Mouse (Mus musculus): ENCODE data around the gene Qrsl1. TPM values are rescaled to one million over a fixed set of nuclear protein-coding genes. Genes with fewer than 3 reads are reported as not detected.
A peak's percentile ranks its signal among the peaks of the same experiment; 100 is the strongest.

The Qrsl1 gene
- polyA plus RNA-seq, 1 experiment from 2014 or later, result 12.0 TPM

DNA sequence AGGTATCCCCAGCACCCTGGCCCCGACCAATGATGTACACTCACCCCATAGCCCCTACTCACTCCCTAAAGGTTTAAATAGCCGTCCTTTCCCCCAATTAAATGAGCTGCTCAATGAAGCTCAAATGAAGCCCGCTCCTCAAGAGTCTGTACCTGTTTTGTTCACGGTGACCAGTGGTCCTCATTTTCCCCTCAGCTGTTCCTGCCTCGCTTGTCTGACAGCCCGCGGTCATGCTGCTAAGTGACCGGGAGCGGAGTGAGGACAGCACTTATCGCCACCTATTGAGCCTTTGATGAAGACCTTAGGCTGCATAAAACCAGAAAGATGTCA is 72.9 kb downstream of the Qrsl1 start:
- 96% methylated on average over 10 of the region's 10 CpGs for WGBS
- Histone ChIP-seq H3K4me1 (replicated peaks; ENCODE audit: control insufficient read depth, insufficient read depth, low read length) (no peaks in the 10 kb centered on the region), H3K9me3 (ENCODE audit: control insufficient read depth) (no peaks in the 10 kb centered on the region), H3K27me3 (replicated peaks; ENCODE audit: control insufficient read depth, insufficient read depth, low read length) (no peaks in the 10 kb centered on the region), H3K4me2 (replicated peaks; ENCODE audit: low read depth) (no peak overlapping the region), H3K4me3 (ENCODE audit: low read depth, low read length) (no peak overlapping the region), H3K9ac (ENCODE audit: low read depth, low read length) (no peak overlapping the region), H3K36me3 (ENCODE audit: control insufficient read depth, insufficient read depth) (no peaks in the 10 kb centered on the region), H3K27ac (ENCODE audit: low read depth, low read length) (no peak overlapping the region)
- ATAC-seq, result no peak
- TF ChIP-seq CTCF (IDR thresholded peaks at IDR 0.05; ENCODE audit: low read depth), result no peak

- no peak for ATAC-seq
- no peaks in the 10 kb centered on the region for H3K36me3 ChIP-seq (ENCODE audit: control insufficient read depth, insufficient read depth)
- 92% methylated on average over 10 of the region's 10 CpGs for WGBS
- no peak overlapping the region for H3K4me3 ChIP-seq (ENCODE audit: low read depth, low read length)
- H3K9me3 ChIP-seq (ENCODE audit: control insufficient read depth), result no peaks in the 10 kb centered on the region
- no peaks in the 10 kb centered on the region for H3K4me1 ChIP-seq (replicated peaks; ENCODE audit: control insufficient read depth, insufficient read depth, low read length)
- H3K4me2 ChIP-seq (replicated peaks; ENCODE audit: low read depth), result no peak overlapping the region
- TF ChIP-seq CTCF (IDR thresholded peaks at IDR 0.05; ENCODE audit: low read depth), result no peak
- H3K9ac ChIP-seq (ENCODE audit: low read depth, low read length), result no peak overlapping the region
- no peak overlapping the region for H3K27ac ChIP-seq (ENCODE audit: low read depth, low read length)
- no peaks in the 10 kb centered on the region for H3K27me3 ChIP-seq (replicated peaks; ENCODE audit: control insufficient read depth, insufficient read depth, low read length)
Measured at GRCm38 (mm10) chr10:43827958-43828685, 73.4 kb downstream of the Qrsl1 start.

DNA sequence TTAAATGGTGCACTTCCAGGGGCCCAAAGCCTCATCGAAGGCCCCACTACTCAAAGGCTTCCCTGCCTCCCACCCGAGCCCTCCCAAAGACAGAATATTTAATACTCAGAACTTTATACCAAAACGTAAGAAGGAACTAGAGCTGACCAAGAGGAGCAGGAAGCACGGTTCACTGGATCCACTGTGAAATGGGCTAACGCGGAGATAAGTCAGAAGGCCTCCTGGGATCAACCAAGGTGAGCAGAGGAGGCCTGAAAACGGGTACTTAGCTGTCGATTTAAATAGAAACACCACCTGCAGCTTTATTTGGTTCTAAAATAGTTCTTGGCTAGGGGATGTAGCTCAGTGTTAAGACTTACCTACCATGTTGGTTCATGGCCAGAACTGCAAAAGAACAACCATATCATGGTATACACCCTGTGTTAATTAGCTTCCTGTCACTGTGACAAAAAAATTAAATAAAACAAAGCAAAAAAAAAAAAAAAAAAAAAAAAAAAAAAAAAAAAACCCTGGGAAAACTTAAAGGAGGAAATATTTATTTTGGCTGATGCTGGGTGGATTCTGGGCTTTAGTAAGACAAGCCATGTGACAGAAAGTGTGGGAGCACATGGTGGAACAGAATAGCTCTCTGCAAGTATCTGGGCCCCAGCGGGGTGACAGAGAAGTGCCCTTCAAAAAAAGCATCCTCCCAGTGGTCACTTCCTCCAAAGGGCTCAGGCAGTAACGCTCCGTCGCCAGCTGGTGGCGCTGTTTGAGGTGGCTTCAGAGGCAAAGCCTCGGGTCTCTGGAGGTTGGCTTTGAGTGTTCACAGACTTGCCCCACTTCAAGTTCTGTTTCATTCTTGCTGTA is 74.5 kb downstream of the Qrsl1 start:
- WGBS, result 79% methylated on average over 14 of the region's 14 CpGs
- H3K9me3 ChIP-seq (ENCODE audit: control insufficient read depth), result no peaks in the 10 kb centered on the region
- no peak overlapping the region for H3K4me3 ChIP-seq (ENCODE audit: low read depth, low read length)

DNA sequence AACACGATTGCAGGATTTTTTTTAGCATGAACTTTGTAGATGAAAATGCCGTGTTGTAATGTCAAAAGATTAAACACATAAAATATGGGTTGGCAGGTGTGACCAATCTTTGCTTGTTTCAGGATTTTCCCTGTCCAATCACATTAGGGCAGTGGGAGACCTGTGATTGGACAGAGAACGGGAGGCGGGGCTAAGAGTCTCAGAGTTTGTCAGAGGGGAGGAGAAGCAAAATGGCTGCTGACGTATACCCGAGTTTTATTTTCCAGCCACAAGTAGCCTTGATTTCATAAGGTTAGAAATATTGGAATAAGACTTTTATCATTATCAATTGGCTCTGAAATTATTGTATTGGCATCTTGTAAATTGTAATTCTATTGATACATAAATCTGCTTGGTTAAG is 75.8 kb downstream of the Qrsl1 start:
- no peaks in the 10 kb centered on the region for H3K36me3 ChIP-seq (ENCODE audit: control insufficient read depth, insufficient read depth)
- WGBS, result 89% methylated on average over 6 of the region's 6 CpGs
- H3K4me3 ChIP-seq (ENCODE audit: low read depth, low read length), result no peak overlapping the region
- H3K4me2 ChIP-seq (replicated peaks; ENCODE audit: low read depth), result no peak overlapping the region
- no peaks in the 10 kb centered on the region for H3K4me1 ChIP-seq (replicated peaks; ENCODE audit: control insufficient read depth, insufficient read depth, low read length)
- H3K27ac ChIP-seq (ENCODE audit: low read depth, low read length), result no peak overlapping the region
- H3K9ac ChIP-seq (ENCODE audit: low read depth, low read length), result no peak overlapping the region
- no peak for ATAC-seq
- H3K9me3 ChIP-seq (ENCODE audit: control insufficient read depth), result no peaks in the 10 kb centered on the region
- no peak for TF ChIP-seq CTCF (IDR thresholded peaks at IDR 0.05; ENCODE audit: low read depth)
- no peaks in the 10 kb centered on the region for H3K27me3 ChIP-seq (replicated peaks; ENCODE audit: control insufficient read depth, insufficient read depth, low read length)

More for the DNA sequence above, 74.5 kb downstream of the Qrsl1 start:
- Histone ChIP-seq H3K27ac (ENCODE audit: low read depth, low read length) (no peak overlapping the region), H3K27me3 (replicated peaks; ENCODE audit: control insufficient read depth, insufficient read depth, low read length) (no peaks in the 10 kb centered on the region), H3K36me3 (ENCODE audit: control insufficient read depth, insufficient read depth) (no peaks in the 10 kb centered on the region), H3K4me1 (replicated peaks; ENCODE audit: control insufficient read depth, insufficient read depth, low read length) (no peaks in the 10 kb centered on the region), H3K9ac (ENCODE audit: low read depth, low read length) (no peak overlapping the region), H3K4me2 (replicated peaks; ENCODE audit: low read depth) (no peak overlapping the region)
- ATAC-seq, result no peak
- TF ChIP-seq CTCF (IDR thresholded peaks at IDR 0.05; ENCODE audit: low read depth), result peak; percentile 27

DNA sequence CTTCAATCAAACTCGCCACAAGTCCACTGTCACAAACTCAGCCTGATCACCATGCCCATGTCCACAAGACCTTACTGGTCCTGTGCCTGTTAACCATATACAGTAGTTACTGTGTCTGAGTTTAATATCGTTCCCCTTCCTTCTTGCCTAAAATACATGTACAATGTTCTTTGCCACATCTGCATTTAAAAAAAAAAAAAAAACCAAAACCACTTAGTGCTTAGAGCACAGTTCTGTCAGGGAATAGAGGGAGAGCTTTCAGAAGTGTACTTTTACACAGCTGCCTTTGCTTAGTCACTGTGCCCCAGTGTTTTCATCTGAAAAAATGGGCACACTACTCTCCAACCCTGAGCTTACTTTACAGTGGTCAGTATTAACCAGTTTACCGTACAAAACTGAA is 76.8 kb downstream of the Qrsl1 start:
- no peaks in the 10 kb centered on the region for H3K27me3 ChIP-seq (replicated peaks; ENCODE audit: control insufficient read depth, insufficient read depth, low read length)
- no peaks in the 10 kb centered on the region for H3K9me3 ChIP-seq (ENCODE audit: control insufficient read depth)
- no peak for TF ChIP-seq CTCF (IDR thresholded peaks at IDR 0.05; ENCODE audit: low read depth)
- no peaks in the 10 kb centered on the region for H3K4me1 ChIP-seq (replicated peaks; ENCODE audit: control insufficient read depth, insufficient read depth, low read length)
- no peak overlapping the region for H3K4me3 ChIP-seq (ENCODE audit: low read depth, low read length)
- no peak overlapping the region for H3K27ac ChIP-seq (ENCODE audit: low read depth, low read length)
- no peaks in the 10 kb centered on the region for H3K36me3 ChIP-seq (ENCODE audit: control insufficient read depth, insufficient read depth)
- no peak for ATAC-seq
- no peak overlapping the region for H3K9ac ChIP-seq (ENCODE audit: low read depth, low read length)
- no peak overlapping the region for H3K4me2 ChIP-seq (replicated peaks; ENCODE audit: low read depth)
- 84% methylated on average over 3 of the region's 3 CpGs for WGBS

Other genes with a start within 250 kb of the Qrsl1 start
- gene Rtn4ip1, start 62 bp upstream of the Qrsl1 start, polyA plus RNA-seq (2015; fragmentation: Nextera tagmentation; extraction: Ambion mirVana), result 7.5 and 9.2 TPM in 2 replicates
- 3.1 and 3.2 TPM in 2 replicates for gene Crybg1, start 247.1 kb upstream of the Qrsl1 start, polyA plus RNA-seq (2015; fragmentation: Nextera tagmentation; extraction: Ambion mirVana)

Data from intestine, postnatal 0 days (tissue).